Mouse (Mus musculus): ENCODE results near the gene Ipo13. TPM values are rescaled to one million over a fixed set of nuclear protein-coding genes. Genes with fewer than 3 reads are reported as not detected.

Ipo13 gene
- total and polyA plus RNA-seq, 2 experiments from 2014 or later = 50.0 to 51.1 TPM

DNA sequence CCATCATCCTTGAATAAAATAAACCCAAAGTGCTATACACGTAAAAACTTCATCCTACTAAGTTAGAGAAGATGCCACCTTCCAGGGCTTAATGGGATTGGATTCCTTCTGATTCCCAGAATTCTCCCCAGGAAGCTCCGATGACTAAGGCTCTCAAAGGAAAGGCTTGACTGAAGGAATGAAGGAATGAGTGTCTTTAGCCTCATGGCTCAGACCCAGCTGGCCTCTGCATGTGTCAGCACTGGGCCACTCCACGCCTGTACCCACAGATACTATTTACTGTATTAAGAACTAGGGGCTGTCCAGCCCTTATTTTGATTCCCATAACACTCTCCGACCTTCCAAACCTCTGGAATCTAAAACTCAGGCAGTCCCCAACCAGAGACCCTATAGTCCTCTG is 19.3 kb upstream of the Ipo13 start:
- no peak for ATAC-seq
- 91% methylated on average over 4 of the region's 4 CpGs for WGBS
- TF ChIP-seq CTCF (IDR thresholded peaks at IDR 0.05; ENCODE audit: low read depth) = no peak
- no peak for DNase-seq (ENCODE audit: low spot score)
- Histone ChIP-seq H3K27me3 (ENCODE audit: insufficient read depth, low read length) (no peaks in the 10 kb centered on the region; the same call in 1 of the 2 replicates), H3K27ac (no peak overlapping the region), H3K4me2 (ENCODE audit: low read depth, low read length) (no peak overlapping the region), H3K36me3 (ENCODE audit: insufficient read depth, low read length) (0 out of 2 replicates have a peak, but pooled peaks cover 3% of the 10 kb centered on the region), H3K9me3 (ENCODE audit: low read length) (no peaks in the 10 kb centered on the region), H3K4me3 (ENCODE audit: low read length) (no peak overlapping the region), H3K9ac (replicated peaks; ENCODE audit: low read length) (no peak overlapping the region), H3K4me1 (ENCODE audit: insufficient read depth, low read length) (peaks cover 5% of the 10 kb centered on the region)

DNA sequence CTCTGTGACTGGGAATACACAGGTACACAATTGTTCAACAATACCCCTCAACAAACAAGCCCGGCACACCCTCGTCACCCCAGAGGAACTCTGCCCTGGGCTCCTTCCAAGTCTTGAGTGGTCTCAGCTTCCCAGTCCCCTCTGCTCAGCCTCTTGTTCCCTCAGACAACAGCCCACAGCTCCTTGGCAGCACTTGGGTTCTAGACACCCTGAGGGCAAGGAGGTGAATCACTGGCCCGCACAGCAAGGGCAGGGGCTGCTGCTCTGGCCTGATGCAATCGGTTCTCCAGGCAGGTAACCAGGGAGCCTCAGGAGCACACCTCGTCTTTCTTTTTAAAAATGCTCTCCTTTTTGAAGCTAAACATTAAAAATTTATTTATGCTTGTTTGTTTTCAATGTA is 18.4 kb upstream of the Ipo13 start:
- Histone ChIP-seq H3K36me3 (ENCODE audit: insufficient read depth, low read length) (0 out of 2 replicates have a peak, but pooled peaks cover 3% of the 10 kb centered on the region), H3K4me3 (ENCODE audit: low read length) (no peak overlapping the region), H3K4me2 (ENCODE audit: low read depth, low read length) (no peak overlapping the region), H3K27me3 (ENCODE audit: insufficient read depth, low read length) (no peaks in the 10 kb centered on the region; the same call in 1 of the 2 replicates), H3K27ac (no peak overlapping the region), H3K4me1 (ENCODE audit: insufficient read depth, low read length) (peaks cover 11% of the 10 kb centered on the region), H3K9ac (replicated peaks; ENCODE audit: low read length) (no peak overlapping the region), H3K9me3 (ENCODE audit: low read length) (no peaks in the 10 kb centered on the region)
- no peak for TF ChIP-seq CTCF (IDR thresholded peaks at IDR 0.05; ENCODE audit: low read depth)
- 82% methylated on average over 5 of the region's 5 CpGs for WGBS
- DNase-seq (ENCODE audit: low spot score) = no peak
- no peak for ATAC-seq

DNA sequence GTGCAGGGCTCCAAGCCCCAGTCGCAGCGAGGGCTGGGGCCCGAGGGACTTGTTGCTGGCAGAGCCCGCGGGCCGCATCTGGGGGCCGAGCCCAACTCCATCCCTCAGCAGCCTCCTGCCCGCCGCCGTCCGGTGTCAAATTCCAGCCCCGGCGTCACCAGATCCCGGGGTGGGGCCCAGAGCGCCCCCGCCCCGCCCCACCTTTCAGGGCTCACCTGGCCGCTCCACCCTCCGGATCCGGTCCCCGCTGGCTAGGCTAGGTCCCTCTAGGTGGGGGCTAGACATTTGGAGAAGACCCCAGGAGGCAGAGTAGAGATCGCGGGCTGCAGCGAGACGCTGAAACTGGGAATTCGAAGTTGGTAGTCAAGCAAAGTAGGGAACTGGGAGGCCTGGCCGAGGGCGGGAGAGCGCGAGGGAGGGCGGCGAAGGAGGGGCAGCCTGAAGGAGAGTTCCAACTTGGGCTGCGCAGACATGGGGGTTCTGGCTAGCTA is 14.6 kb upstream of the Ipo13 start, which contains the start of gene Artn:
Artn (minus strand) TSS at position 373 of the 491 bp plus-strand sequence.
- Histone ChIP-seq H3K9me3 (ENCODE audit: low read length) (no peaks in the 10 kb centered on the region), H3K4me1 (ENCODE audit: insufficient read depth, low read length) (peaks cover 21% of the 10 kb centered on the region), H3K36me3 (ENCODE audit: insufficient read depth, low read length) (0 out of 2 replicates have a peak, but pooled peaks cover 3% of the 10 kb centered on the region), H3K9ac (replicated peaks; ENCODE audit: low read length) (peak within 1 kb of the TSS; percentile 38; the same call in 1 of the 2 replicates), H3K4me3 (ENCODE audit: low read length) (peak within 1 kb of the TSS; percentile 25), H3K27me3 (ENCODE audit: insufficient read depth, low read length) (peaks cover 3% of the 10 kb centered on the region; the same call in 1 of the 2 replicates), H3K4me2 (ENCODE audit: low read depth, low read length) (peak within 1 kb of the TSS; percentile 57), H3K27ac (no peak within 1 kb of the TSS)
- TF ChIP-seq CTCF (IDR thresholded peaks at IDR 0.05; ENCODE audit: low read depth) = no peak
- 1% methylated on average over 33 of the region's 33 CpGs for WGBS
- DNase-seq (ENCODE audit: low spot score) (no peak), ATAC-seq (no peak)

DNA sequence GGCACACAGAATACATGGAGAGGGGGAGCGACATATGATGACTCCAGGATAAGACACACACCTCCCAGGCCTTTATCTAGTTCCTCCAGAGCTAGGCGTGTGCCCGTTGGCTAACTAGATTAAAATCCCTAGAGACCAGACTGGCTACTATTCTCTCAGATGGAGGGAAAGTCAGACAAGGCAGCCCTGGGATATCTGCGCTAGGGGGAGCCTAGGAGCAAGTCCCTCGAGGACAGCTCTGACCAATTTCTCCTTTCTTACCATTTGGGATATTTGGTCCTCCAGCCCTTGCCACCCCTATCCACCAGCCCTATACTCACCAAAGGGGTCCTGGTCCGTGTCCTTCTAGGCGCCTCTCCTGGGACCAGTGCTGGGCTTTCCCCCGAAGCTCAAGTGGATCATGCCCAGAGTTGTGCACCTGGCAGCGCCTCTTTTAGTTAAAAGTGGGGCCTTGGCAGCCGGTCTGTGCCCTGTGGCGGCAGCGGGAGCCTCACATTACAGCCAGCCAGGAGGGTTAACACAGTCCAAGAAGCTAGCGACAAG is 14.0 kb upstream of the Ipo13 start:
- Histone ChIP-seq H3K9ac (replicated peaks; ENCODE audit: low read length) (peak overlapping the region; percentile 38; the same call in 1 of the 2 replicates), H3K4me2 (ENCODE audit: low read depth, low read length) (peak overlapping the region; percentile 57), H3K9me3 (ENCODE audit: low read length) (no peaks in the 10 kb centered on the region), H3K27me3 (ENCODE audit: insufficient read depth, low read length) (peaks cover 3% of the 10 kb centered on the region; the same call in 1 of the 2 replicates), H3K27ac (no peak overlapping the region), H3K4me1 (ENCODE audit: insufficient read depth, low read length) (peaks cover 21% of the 10 kb centered on the region), H3K36me3 (ENCODE audit: insufficient read depth, low read length) (0 out of 2 replicates have a peak, but pooled peaks cover 3% of the 10 kb centered on the region), H3K4me3 (ENCODE audit: low read length) (peak overlapping the region; percentile 25)
- DNase-seq (ENCODE audit: low spot score) (peak; percentile 49), ATAC-seq (peak; percentile 10; the same call in 1 of the 2 replicates)
- TF ChIP-seq CTCF (IDR thresholded peaks at IDR 0.05; ENCODE audit: low read depth) = peak; percentile 47
- 3% methylated on average over 13 of the region's 13 CpGs for WGBS

DNA sequence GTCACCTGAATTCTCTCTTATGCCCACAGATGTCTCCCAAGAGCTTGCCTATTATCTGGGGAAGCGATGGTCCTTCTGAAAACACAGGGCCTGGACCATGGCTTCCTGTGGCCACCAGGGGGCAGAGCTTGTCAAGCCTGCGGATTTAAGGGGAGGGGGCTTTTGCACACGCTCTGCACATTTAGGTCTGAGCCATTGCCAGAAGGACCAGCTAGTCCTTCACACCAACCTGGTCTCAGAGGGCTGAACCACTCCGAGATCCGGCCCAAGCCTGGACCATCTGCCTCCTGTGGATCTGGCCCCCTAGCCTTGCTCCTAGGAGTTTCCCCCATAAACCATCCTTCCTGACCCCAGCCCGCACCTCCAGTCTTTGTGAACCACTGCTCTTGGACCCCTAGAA is 13.4 kb upstream of the Ipo13 start:
- ATAC-seq (peak; percentile 59), DNase-seq (ENCODE audit: low spot score) (peak; percentile 91)
- H3K27me3 ChIP-seq (ENCODE audit: insufficient read depth, low read length) = peaks cover 3% of the 10 kb centered on the region; the same call in 1 of the 2 replicates
- 17% methylated on average over 6 of the region's 6 CpGs for WGBS
- H3K9ac ChIP-seq (replicated peaks; ENCODE audit: low read length) = no peak overlapping the region
- no peak overlapping the region for H3K4me3 ChIP-seq (ENCODE audit: low read length)
- 0 out of 2 replicates have a peak, but pooled peaks cover 3% of the 10 kb centered on the region for H3K36me3 ChIP-seq (ENCODE audit: insufficient read depth, low read length)
- no peak overlapping the region for H3K27ac ChIP-seq
- peaks cover 21% of the 10 kb centered on the region for H3K4me1 ChIP-seq (ENCODE audit: insufficient read depth, low read length)
- TF ChIP-seq CTCF (IDR thresholded peaks at IDR 0.05; ENCODE audit: low read depth) = peak; percentile 97
- H3K9me3 ChIP-seq (ENCODE audit: low read length) = no peaks in the 10 kb centered on the region
- peak overlapping the region; percentile 17; the same call in 1 of the 2 replicates for H3K4me2 ChIP-seq (ENCODE audit: low read depth, low read length)

DNA sequence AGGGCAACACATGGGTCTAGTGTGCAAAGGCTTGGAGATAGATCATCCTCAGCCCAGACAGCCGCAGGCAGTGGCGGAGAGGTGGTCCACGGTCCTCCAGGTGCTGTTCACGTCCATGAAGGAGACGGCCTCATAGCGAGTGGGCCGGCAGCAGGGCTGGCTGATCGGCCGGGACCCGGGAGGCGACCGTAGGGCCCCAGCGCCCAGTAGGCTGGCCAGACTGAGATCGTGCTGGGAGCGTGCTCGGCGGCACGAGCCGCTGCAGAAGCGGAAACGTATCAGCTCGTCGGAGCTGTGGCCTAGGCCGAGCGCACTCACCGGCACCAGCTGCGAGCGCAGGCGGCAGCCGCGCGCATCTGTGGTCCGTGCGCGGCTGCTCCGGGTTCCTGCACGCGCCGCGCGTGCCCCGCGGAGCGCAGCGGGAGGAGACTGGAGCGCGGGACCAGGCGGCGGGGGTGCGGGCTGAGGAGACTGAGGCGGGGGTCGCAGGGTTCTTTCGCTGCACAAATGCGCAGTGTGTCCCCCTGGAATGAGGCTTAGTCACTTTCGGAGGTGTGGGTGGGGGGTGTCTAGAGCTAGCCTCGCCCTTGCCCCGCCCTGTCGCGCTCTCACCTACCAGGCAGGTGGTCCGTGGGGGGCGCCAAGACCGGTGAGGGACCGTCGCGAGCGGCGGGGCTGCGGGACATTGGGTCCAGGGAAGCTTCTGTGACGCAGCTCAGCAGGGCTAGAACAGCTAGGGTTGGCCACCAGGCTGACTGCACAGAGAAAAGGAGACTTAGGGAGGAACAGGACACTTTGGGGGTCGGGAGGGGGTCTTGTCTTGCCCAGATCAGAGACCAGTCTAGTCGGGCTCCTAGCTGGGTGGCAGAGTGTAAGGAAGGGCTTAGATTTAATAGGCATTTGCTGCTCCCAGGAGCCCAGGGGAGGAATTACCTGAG is 12.0 kb upstream of the Ipo13 start:
- Histone ChIP-seq H3K27ac (no peak overlapping the region), H3K9me3 (ENCODE audit: low read length) (no peaks in the 10 kb centered on the region), H3K9ac (replicated peaks; ENCODE audit: low read length) (peak overlapping the region; percentile 59), H3K36me3 (ENCODE audit: insufficient read depth, low read length) (no peaks in the 10 kb centered on the region), H3K4me2 (ENCODE audit: low read depth, low read length) (peak overlapping the region; percentile 90), H3K4me3 (ENCODE audit: low read length) (peak overlapping the region; percentile 45), H3K4me1 (ENCODE audit: insufficient read depth, low read length) (peaks cover 21% of the 10 kb centered on the region), H3K27me3 (ENCODE audit: insufficient read depth, low read length) (peaks cover 3% of the 10 kb centered on the region; the same call in 1 of the 2 replicates)
- peak; percentile 6; the same call in 1 of the 2 replicates for TF ChIP-seq CTCF (IDR thresholded peaks at IDR 0.05; ENCODE audit: low read depth)
- ATAC-seq (peak; percentile 75), DNase-seq (ENCODE audit: low spot score) (peak; percentile 80)
- WGBS = under 1% methylated on average over 71 of the region's 71 CpGs

Measured in hindbrain, postnatal 0 days (tissue).